Mouse (Mus musculus) heart, postnatal 0 days (tissue): ENCODE results near the gene Foxr1. TPM values are rescaled to one million over a fixed set of nuclear protein-coding genes. Genes with fewer than 3 reads are reported as not detected.

Experiments
- ATAC-seq: fragments of 200-750 bp; cut with Nextera tagmentation; 2 replicates; pipeline ENCODE4 v1.8.0; 2017; ENCODE audit warnings: low read depth, moderate number of reproducible peaks, moderate library complexity; ENCODE audit not compliant: insufficient read depth
- DNase-seq: peaks from one replicate; pipeline ENCODE4 v3.0.0-alpha.2; 2016; ENCODE audit warnings: low spot score
- H3K27ac ChIP-seq: fragments of 300-500 bp; sonication (generic); 2 replicates; pipeline ENCODE4 v1.5.1; 2014; ENCODE audit warnings: low read depth, mild to moderate bottlenecking
- H3K27me3 ChIP-seq: fragments of 300-500 bp; sonication (generic); 2 replicates; pipeline ENCODE4 v1.6.1; 2014; ENCODE audit warnings: low read length, mixed read lengths; ENCODE audit not compliant: control insufficient read depth, insufficient read depth
- H3K36me3 ChIP-seq: fragments of 300-500 bp; sonication (generic); replicated peaks from 2 replicates; pipeline ENCODE4 v1.6.1; 2014; ENCODE audit warnings: low read length, mixed read lengths; ENCODE audit not compliant: control insufficient read depth, insufficient read depth
- H3K4me1 ChIP-seq: fragments of 300-500 bp; sonication (generic); 2 replicates; pipeline ENCODE4 v1.6.1; 2014; ENCODE audit warnings: antibody characterized with exemption; ENCODE audit not compliant: control insufficient read depth, insufficient read depth
- H3K4me2 ChIP-seq: fragments of 300-500 bp; sonication (generic); 2 replicates; pipeline ENCODE4 v1.6.1; 2014; ENCODE audit warnings: low read depth, mild to moderate bottlenecking, low read length, moderate library complexity
- H3K4me3 ChIP-seq: fragments of 300-500 bp; sonication (generic); 2 replicates; pipeline ENCODE4 v1.5.1; 2014; ENCODE audit warnings: low read depth, low read length
- H3K9ac ChIP-seq: fragments of 300-500 bp; sonication (generic); replicated peaks from 2 replicates; pipeline ENCODE4 v1.6.1; 2014; ENCODE audit warnings: low read depth, low read length, mixed read lengths
- H3K9me3 ChIP-seq: fragments of 300-500 bp; sonication (generic); replicated peaks from 2 replicates; pipeline ENCODE4 v1.6.1; 2016; ENCODE audit warnings: low read length; ENCODE audit not compliant: control insufficient read depth
- CTCF ChIP-seq: IDR thresholded peaks from 2 replicates; pipeline ENCODE4 v1.5.1; 2016; ENCODE audit warnings: antibody characterized with exemption, control low read depth, low read depth
- EP300 ChIP-seq: IDR thresholded peaks from 2 replicates; pipeline ENCODE4 v1.6.1; 2016; ENCODE audit warnings: antibody characterized with exemption, low read depth
- WGBS: fragments of 180-500 bp; shearing (Covaris S2); extraction: QIAGEN DNeasy Blood & Tissue Kit; methylation state at CpG from one replicate; pipeline ENCODE4 v1.1.7; 2014; 5-methylcytosine and 5-hydroxymethylcytosine counted together
- polyA plus RNA-seq: library from polyadenylated mRNA; unstranded; fragments of >200 nt; fragmentation: Nextera tagmentation; extraction: Ambion mirVana; gene quantifications from 2 replicates; pipeline ENCODE4 v1.2.1, GENCODE M21; 2015
- total RNA-seq: library from RNA; depleted of rRNA; stranded (reverse); fragments of >200 nt; gene quantifications from 2 replicates; pipeline ENCODE4 v1.2.3, GENCODE M21; 2014; ENCODE audit warnings: low replicate concordance

The Foxr1 gene
- total and polyA plus RNA-seq, 2 experiments from 2014 or later = not detected

- Histone ChIP-seq H3K27ac (peak overlapping the region; percentile 93), H3K4me2 (peak overlapping the region; percentile 85), H3K9me3 (no peaks in the 10 kb centered on the region), H3K4me3 (peak overlapping the region; percentile 97), H3K4me1 (peaks cover 42% of the 10 kb centered on the region), H3K9ac (peak overlapping the region; percentile 94), H3K36me3 (no peaks in the 10 kb centered on the region), H3K27me3 (no peaks in the 10 kb centered on the region)
- WGBS = 12% methylated on average over 7 of the region's 7 CpGs
- DNase-seq (no peak), ATAC-seq (no peak)
- no peak for TF ChIP-seq EP300
- no peak for TF ChIP-seq CTCF
Measured at GRCm38 (mm10) chr9:44484311-44485104, 43.6 kb upstream of the Foxr1 start.

GRCm38 (mm10) chr9:44483510-44484044, 42.6 kb upstream of the Foxr1 start:
- 0% methylated on average over 12 of the region's 12 CpGs for WGBS
- ATAC-seq (peak; percentile 10; the same call in 1 of the 2 replicates), DNase-seq (peak; percentile 88)
- Histone ChIP-seq H3K4me1 (peaks cover 34% of the 10 kb centered on the region), H3K9ac (peak overlapping the region; percentile 94), H3K27ac (peak overlapping the region; percentile 93), H3K4me2 (peak overlapping the region; percentile 85), H3K9me3 (no peaks in the 10 kb centered on the region), H3K27me3 (no peaks in the 10 kb centered on the region), H3K36me3 (no peaks in the 10 kb centered on the region), H3K4me3 (peak overlapping the region; percentile 97)
- TF ChIP-seq EP300 = no peak
- peak; percentile 5; the same call in 1 of the 2 replicates for TF ChIP-seq CTCF

DNA sequence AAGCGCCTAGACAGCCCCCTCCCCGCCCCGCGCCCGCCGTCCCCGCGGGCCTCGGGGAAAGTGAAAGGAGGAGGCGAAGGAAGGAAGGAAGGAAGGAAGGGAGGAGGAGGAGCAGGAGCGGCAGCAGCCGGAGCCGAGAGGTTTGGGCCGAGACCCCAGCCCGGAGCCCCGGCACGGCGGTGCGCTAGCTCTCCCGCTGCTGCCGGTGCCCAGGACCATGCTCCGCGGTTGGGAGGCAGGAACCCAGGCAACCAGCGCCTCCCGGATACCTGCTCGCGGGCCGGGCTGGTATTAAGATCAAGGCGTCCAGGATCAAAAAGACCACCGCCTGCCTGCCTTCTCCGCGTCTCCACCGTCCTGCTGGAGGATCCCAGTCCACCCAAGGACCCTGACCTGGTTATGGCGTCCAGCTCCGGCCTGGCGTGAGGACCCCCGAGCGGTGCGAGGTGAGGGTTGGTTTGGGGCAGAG, 42.1 kb upstream of the Foxr1 start:
- H3K4me3 ChIP-seq = peak overlapping the region; percentile 97
- peaks cover 31% of the 10 kb centered on the region for H3K4me1 ChIP-seq
- no peak for TF ChIP-seq CTCF
- no peak for TF ChIP-seq EP300
- H3K27ac ChIP-seq = peak overlapping the region; percentile 93
- no peak for ATAC-seq
- peak overlapping the region; percentile 94 for H3K9ac ChIP-seq
- WGBS = under 1% methylated on average over 37 of the region's 39 CpGs
- no peak for DNase-seq
- H3K4me2 ChIP-seq = peak overlapping the region; percentile 85
- no peaks in the 10 kb centered on the region for H3K27me3 ChIP-seq
- H3K9me3 ChIP-seq = no peaks in the 10 kb centered on the region
- H3K36me3 ChIP-seq = no peaks in the 10 kb centered on the region

DNA sequence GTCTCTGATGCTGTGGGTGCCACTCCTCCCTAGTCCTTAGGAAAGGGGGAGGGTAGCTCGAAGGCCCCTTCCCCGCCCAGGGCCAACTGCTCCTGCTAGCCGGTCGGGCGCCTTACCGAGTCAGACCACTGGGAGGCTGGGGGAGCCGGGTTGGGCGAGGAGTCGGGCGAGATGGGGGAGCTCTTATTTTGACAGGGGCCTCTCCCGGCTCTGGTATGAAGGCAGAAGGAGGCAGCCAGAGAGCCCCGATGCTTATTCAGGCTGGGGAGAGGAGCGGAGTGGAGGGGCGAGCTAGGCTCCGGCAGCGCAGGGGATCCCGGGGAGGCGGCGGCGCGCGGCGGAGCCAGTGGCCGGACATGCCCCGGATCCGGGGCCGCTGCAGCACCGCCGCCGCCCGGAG, 41.6 kb upstream of the Foxr1 start, which contains the start of gene Bcl9l:
TSS of gene Bcl9l (plus strand) at position 274 of the 400 bp plus-strand sequence.
- TF ChIP-seq EP300 (no peak; the same call in 1 of the 2 replicates), CTCF (peak; percentile 69)

GRCm38 (mm10) chr9:44482112-44482511, 41.2 kb upstream of the Foxr1 start:
- Histone ChIP-seq H3K9ac (no peak overlapping the region), H3K27me3 (no peaks in the 10 kb centered on the region), H3K36me3 (no peaks in the 10 kb centered on the region), H3K9me3 (no peaks in the 10 kb centered on the region), H3K27ac (peak overlapping the region; percentile 93; the same call in 1 of the 2 replicates), H3K4me2 (peak overlapping the region; percentile 85), H3K4me3 (peak overlapping the region; percentile 97), H3K4me1 (peaks cover 29% of the 10 kb centered on the region)
- TF ChIP-seq EP300 (no peak), CTCF (no peak)
- DNase-seq = no peak
- 30% methylated on average over 3 of the region's 3 CpGs for WGBS
- no peak for ATAC-seq

More for the DNA sequence above, 41.6 kb upstream of the Foxr1 start, which contains the start of gene Bcl9l:
- H3K27ac ChIP-seq = peak within 1 kb of the TSS; percentile 93
- H3K9me3 ChIP-seq = no peaks in the 10 kb centered on the region
- DNase-seq (peak; percentile 97), ATAC-seq (peak; percentile 57)
- H3K9ac ChIP-seq = peak within 1 kb of the TSS; percentile 94
- no peaks in the 10 kb centered on the region for H3K27me3 ChIP-seq
- H3K4me3 ChIP-seq = peak within 1 kb of the TSS; percentile 97
- no peaks in the 10 kb centered on the region for H3K36me3 ChIP-seq
- H3K4me2 ChIP-seq = peak within 1 kb of the TSS; percentile 85
- 0% methylated on average over 29 of the region's 31 CpGs for WGBS
- peaks cover 29% of the 10 kb centered on the region for H3K4me1 ChIP-seq
